Mouse (Mus musculus) heart, adult 2 months (tissue): Measurements from ENCODE around the gene Ppp3ca. TPM values are rescaled to one million over a fixed set of nuclear protein-coding genes. Genes with fewer than 3 reads are reported as not detected.
A peak's percentile ranks its signal among the peaks of the same experiment; 100 is the strongest.

Source experiments
- DNase-seq, 2 experiments: peaks; one replicate each; pipeline ENCODE4 v3.0.0; 2021
- H3K27ac ChIP-seq: fragments of 200-600 bp; 2 replicates; pipeline ENCODE4 v1.8.1; 2022
- H3K27me3 ChIP-seq: fragments of 200-500 bp; 2 replicates; pipeline ENCODE4 v1.6.1; 2012; ENCODE audit warnings: mild to moderate bottlenecking, low read length, inconsistent platforms, mixed read lengths; ENCODE audit not compliant: control insufficient read depth, insufficient read depth
- H3K36me3 ChIP-seq: fragments of 200-500 bp; 2 replicates; pipeline ENCODE4 v1.6.1; 2012; ENCODE audit warnings: low read length, inconsistent platforms; ENCODE audit not compliant: control insufficient read depth, insufficient read depth
- H3K4me1 ChIP-seq: fragments of 200-500 bp; 2 replicates; pipeline ENCODE4 v1.6.1; 2011; ENCODE audit warnings: low read length; ENCODE audit not compliant: control insufficient read depth, insufficient read depth
- H3K4me3 ChIP-seq: fragments of 200-600 bp; 2 replicates; pipeline ENCODE4 v1.8.1; 2022
- H3K79me2 ChIP-seq: fragments of 200-500 bp; replicated peaks from 2 replicates; pipeline ENCODE4 v1.6.1; 2012; ENCODE audit warnings: mild to moderate bottlenecking, inconsistent platforms, low read length, moderate library complexity, mixed read lengths; ENCODE audit not compliant: control insufficient read depth, insufficient read depth
- H3K9ac ChIP-seq: fragments of 200-500 bp; 2 replicates; pipeline ENCODE4 v1.6.1; 2012; ENCODE audit warnings: low read depth, mild to moderate bottlenecking, control low read depth, inconsistent platforms, low read length, mixed read lengths
- CTCF ChIP-seq: fragments of 200-600 bp; IDR thresholded peaks from 2 replicates; pipeline ENCODE4 v1.8.1; 2022; ENCODE audit warnings: antibody characterized with exemption, mild to moderate bottlenecking, moderate library complexity
- EP300 ChIP-seq: fragments of 200-500 bp; IDR thresholded peaks from 2 replicates; pipeline ENCODE4 v1.6.1; 2011; ENCODE audit warnings: low read depth, low read length, control low read depth; ENCODE audit not compliant: insufficient read depth
- POLR2A ChIP-seq: fragments of 200-500 bp; IDR thresholded peaks from 2 replicates; pipeline ENCODE4 v1.6.1; 2011; ENCODE audit warnings: mild to moderate bottlenecking, low read depth, low read length, control low read depth; ENCODE audit not compliant: insufficient read depth
- WGBS: fragments of 180-500 bp; shearing (Covaris S2); methylation state at CpG from one replicate; pipeline ENCODE4 v1.1.7; 2018; 5-methylcytosine and 5-hydroxymethylcytosine counted together
- intact Hi-C: fragments of 180-260 bp; cut with DNase I; formaldehyde crosslinking; loops from one replicate; pipeline ENCODE4 v1.15.1; 2025
- polyA plus RNA-seq: library from polyadenylated mRNA; depleted of rRNA; stranded (reverse); fragments of >200 nt; gene quantifications from 2 replicates; pipeline ENCODE4 v1.2.3, GENCODE M21; 2012
- total RNA-seq, 2 experiments: library from RNA; stranded (reverse); gene quantifications; 2 replicates each; pipeline ENCODE4 v1.2.3; 2021

The Ppp3ca gene
- total and polyA plus RNA-seq, 3 experiments = 18.3 to 44.3 (median 41.7) TPM

DNA sequence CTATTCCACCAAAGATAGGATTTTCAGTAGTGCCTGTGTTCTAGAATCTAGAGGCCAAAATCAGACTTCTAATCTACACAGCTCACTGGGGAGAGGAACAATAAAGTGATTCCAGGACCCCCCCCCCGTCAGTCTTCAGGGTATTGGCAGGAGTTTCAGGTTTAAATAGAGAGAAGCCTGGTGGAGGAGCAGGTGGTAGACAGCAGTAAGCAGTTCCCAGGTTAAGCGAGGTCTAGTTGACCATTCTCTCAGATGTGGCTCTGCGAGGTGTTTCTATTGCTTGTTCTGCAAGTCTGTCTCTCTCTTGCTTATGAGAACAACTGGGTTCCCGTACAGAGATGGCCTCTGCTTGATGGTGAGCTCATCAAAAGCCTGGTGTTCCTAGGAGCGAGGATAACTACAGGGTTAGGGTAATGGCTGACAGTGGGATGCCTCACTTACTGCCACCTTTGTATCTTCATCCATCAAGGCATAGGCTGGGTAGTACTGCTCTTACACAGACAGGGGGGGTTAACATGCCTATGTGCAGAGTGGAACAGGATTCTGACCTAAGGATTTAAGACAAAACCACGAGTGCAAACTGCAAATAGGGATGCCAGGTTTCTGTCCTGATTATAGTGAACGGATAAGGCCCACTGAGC lies 204.0 kb downstream of the Ppp3ca start:
- intact Hi-C loops = no loop called here
- H3K27ac ChIP-seq = no peak overlapping the region
- no peak overlapping the region for H3K4me3 ChIP-seq
- no peak for DNase-seq
- no peak for TF ChIP-seq CTCF
- no peak for TF ChIP-seq EP300
- no peak for TF ChIP-seq POLR2A
- H3K9ac ChIP-seq = no peak overlapping the region
- peaks cover 2% of the 10 kb centered on the region for H3K36me3 ChIP-seq
- H3K4me1 ChIP-seq = peaks cover 10% of the 10 kb centered on the region
- H3K79me2 ChIP-seq = peaks cover 2% of the 10 kb centered on the region; the same call in 1 of the 2 replicates
- H3K27me3 ChIP-seq = no peaks in the 10 kb centered on the region
- 92% methylated on average over 7 of the region's 7 CpGs for whole genome bisulfite sequencing

DNA sequence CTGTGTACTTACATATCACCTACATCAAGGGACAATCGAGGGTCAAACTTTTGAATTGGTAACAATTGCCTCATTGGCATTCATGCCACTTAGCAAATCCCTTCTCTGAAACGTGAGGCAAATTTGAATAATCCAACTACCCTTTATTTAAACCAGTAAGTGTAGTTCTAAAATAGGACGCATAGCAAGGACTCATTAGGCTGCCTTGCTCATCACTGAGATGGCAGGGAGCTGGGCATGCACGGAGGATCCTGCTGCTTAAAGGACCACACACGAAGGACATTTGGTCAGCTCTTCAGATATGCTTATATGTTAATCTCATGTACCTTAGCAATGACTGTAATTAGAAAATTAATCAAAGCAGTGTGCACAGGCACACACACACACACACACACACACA lies 204.6 kb downstream of the Ppp3ca start:
- Histone ChIP-seq H3K4me1 (peaks cover 10% of the 10 kb centered on the region), H3K27ac (no peak overlapping the region), H3K27me3 (no peaks in the 10 kb centered on the region), H3K79me2 (peaks cover 2% of the 10 kb centered on the region; the same call in 1 of the 2 replicates), H3K4me3 (no peak overlapping the region), H3K36me3 (peaks cover 2% of the 10 kb centered on the region), H3K9ac (no peak overlapping the region)
- WGBS = 78% methylated on average over 5 of the region's 5 CpGs
- TF ChIP-seq CTCF = no peak
- TF ChIP-seq EP300 = no peak
- TF ChIP-seq POLR2A = no peak
- no peak for DNase-seq
- intact Hi-C loops = no loop called here

DNA sequence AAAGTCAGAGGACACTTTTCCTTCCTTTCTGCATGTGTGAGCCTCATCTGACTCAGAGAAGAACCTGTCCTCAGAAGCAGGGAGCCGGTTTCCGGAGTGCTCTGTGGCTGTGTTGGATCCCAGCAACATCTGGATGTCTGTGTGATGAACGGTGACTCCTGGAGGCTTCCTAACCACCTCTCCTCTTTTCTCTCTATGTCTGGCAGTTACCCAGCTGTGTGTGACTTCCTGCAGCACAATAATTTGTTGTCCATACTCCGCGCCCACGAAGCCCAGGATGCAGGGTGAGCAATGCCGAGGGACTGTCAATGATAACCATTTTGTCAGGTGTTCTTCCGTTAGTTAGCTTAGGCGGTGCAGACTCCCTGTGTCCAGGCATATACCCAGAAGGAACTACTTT lies 217.8 kb downstream of the Ppp3ca start:
- TF ChIP-seq CTCF (no peak), EP300 (no peak)
- 56% methylated on average over 9 of the region's 9 CpGs for WGBS
- intact Hi-C loops = no loop called here

DNA sequence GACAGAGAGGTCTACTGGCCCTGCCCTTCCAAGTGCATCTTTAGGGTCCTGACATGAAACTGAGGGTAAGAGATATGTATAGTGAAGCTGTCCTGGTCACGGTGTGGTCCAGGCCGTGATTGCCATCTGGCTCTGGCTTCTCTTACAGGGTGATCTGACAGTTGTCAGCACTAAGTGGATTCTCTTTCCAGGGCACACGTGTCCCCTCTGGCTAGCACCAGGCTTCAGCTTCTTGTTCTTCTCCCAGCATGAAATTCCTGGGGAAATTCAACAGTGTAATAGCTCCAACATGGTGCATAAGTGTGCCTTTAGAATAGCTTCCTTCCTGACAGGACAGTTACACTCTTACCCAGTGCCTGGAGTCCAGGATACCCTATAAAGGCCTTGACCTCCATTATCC lies 222.2 kb downstream of the Ppp3ca start:
- Histone ChIP-seq H3K4me3 (no peak overlapping the region), H3K27me3 (no peaks in the 10 kb centered on the region), H3K27ac (no peak overlapping the region), H3K36me3 (no peaks in the 10 kb centered on the region; the same call in 1 of the 2 replicates), H3K79me2 (no peaks in the 10 kb centered on the region), H3K9ac (no peak overlapping the region), H3K4me1 (no peaks in the 10 kb centered on the region)
- DNase-seq = no peak
- 69% methylated on average over 3 of the region's 3 CpGs for WGBS
- TF ChIP-seq CTCF (no peak), POLR2A (no peak)
- intact Hi-C loops = no loop called here

More for the DNA sequence above, 217.8 kb downstream of the Ppp3ca start:
- no peak for DNase-seq
- Histone ChIP-seq H3K4me1 (no peaks in the 10 kb centered on the region), H3K9ac (no peak overlapping the region), H3K79me2 (no peaks in the 10 kb centered on the region), H3K4me3 (no peak overlapping the region), H3K36me3 (no peaks in the 10 kb centered on the region), H3K27ac (no peak overlapping the region), H3K27me3 (no peaks in the 10 kb centered on the region)

DNA sequence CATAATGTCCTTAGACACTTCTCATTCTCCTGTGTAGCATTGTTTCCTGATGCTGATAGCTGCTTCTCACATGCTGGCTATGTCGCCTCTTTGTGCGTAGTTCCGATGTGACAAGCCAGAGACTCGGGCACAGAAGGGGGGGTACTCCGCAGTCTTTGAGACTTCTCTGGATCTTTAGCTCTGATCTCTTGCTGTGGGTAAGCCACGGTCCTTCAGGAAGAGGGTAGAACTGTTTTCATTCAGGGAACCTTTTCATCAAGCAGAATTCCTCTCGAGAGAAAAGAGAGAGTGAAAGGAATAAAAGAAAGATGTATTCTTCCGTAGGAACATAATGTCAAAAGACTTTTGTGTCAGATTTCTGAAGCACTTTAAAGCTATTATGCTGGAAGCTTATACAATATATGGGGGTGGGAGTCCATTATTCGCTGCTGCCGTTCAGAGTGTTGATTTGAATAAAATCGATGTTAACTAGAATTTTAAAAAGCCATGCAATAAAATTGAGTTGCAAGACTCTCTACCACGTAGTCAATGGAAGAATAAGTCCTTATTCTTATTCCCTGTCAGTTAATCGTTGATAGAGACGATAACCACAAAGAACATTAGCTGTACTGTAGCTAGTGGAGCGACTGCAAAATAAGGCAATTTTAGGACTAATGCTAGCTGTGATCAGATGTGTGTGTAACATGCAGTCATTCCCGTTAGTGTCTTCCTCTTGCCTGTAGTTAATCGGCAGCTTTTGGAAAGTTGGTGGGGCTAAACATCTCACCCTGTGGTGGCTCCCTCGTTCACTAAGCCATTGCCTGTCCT lies 223.9 kb downstream of the Ppp3ca start:
- WGBS = 91% methylated on average over 18 of the region's 18 CpGs
- intact Hi-C loops = no loop called here
- TF ChIP-seq POLR2A (no peak), EP300 (no peak), CTCF (no peak)
- Histone ChIP-seq H3K27ac (no peak overlapping the region), H3K9ac (no peak overlapping the region), H3K4me1 (no peaks in the 10 kb centered on the region), H3K36me3 (no peaks in the 10 kb centered on the region; the same call in 1 of the 2 replicates), H3K79me2 (no peaks in the 10 kb centered on the region), H3K4me3 (no peak overlapping the region), H3K27me3 (no peaks in the 10 kb centered on the region)
- DNase-seq = no peak

DNA sequence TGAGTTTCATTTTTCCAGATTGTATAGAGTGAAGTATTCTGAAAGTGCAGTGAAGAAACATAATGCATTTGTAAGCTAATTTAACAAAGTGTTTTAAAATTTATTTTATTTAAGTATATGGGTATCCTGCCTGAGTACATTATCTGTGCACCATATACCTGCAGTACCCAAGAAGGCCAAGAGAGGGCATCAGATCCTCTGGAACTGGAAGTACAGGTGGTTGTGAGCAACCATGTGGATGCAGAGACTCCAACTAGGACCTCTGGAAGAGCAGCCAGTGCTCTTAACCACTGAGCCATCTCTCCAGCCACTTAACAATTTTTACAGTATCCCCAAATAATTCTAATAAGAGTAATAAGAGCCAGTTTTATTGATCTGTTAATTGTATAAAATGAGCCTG lies 225.6 kb downstream of the Ppp3ca start:
- Histone ChIP-seq H3K4me3 (no peak overlapping the region), H3K27me3 (no peaks in the 10 kb centered on the region), H3K36me3 (no peaks in the 10 kb centered on the region; the same call in 1 of the 2 replicates), H3K27ac (no peak overlapping the region), H3K79me2 (no peaks in the 10 kb centered on the region), H3K4me1 (no peaks in the 10 kb centered on the region), H3K9ac (no peak overlapping the region)
- no peak for DNase-seq
- intact Hi-C loops = loop anchor here (5.0 kb wide), 1 partner anchor 223 kb away; the partner anchor contains the start of gene Ppp3ca
- TF ChIP-seq CTCF (peak; percentile 68), POLR2A (no peak), EP300 (no peak)
